In the genomic region with DNA sequence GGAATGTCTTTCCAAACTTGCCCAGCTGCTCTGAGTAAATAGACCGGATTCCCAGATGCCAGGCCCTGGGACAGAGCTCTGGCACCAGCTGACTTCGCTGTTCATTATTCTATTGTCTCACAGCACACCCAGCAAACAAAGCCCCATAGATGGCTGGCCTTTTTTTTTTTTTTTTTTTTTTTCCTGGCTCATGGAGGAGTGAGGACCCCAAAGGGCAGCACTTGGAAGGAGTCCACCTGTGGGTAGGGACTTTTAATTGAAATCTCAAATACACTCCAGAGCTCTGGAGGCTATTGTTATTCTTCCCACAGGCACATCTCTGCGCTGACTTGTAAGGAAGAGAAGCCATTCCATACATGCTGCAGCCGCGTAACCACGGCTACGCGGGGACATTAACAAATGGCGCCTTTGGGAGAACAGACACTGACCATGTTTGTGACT, we compare ENCODE assay signal across 9 mouse cellular contexts.
DNase-seq lines count a peak whose midpoint lies in the region; ATAC-seq and TF ChIP-seq lines count a peak whose summit lies in the region.
"Had no signal": no experiment of that assay in that cellular context is flagged by ENCODE, and none has a peak within 500 bp of the region (broad histone marks: within the 10 kb centered on the region; RNA-seq: fewer than 3 reads in every experiment).

No protein-coding gene starts in this region.

- TF ChIP-seq CTCF in forebrain, postnatal 0 days (IDR thresholded peaks at IDR 0.05; ENCODE audit: low read depth) = no peak
- TF ChIP-seq CTCF in lung, adult 2 months (IDR thresholded peaks at IDR 0.05; ENCODE audit: insufficient read depth, low read length) = no peak
- no peak for TF ChIP-seq CTCF in stomach, postnatal 0 days (IDR thresholded peaks at IDR 0.05; ENCODE audit: low read depth)

- peak; percentile 3 for DNase-seq in left cerebral cortex, adult 11 months (ENCODE audit: low spot score)
- DNase-seq in left cerebral cortex, postnatal 36 days (ENCODE audit: low spot score in 2 of 2) = no peak
- peak; percentile 48 for DNase-seq in forebrain, postnatal 0 days
- DNase-seq in lung, adult 2 months = no peak
- DNase-seq in stomach, postnatal 0 days (ENCODE audit: low spot score) = no peak
- DNase-seq in lung, postnatal 25 days (ENCODE audit: low spot score) = no peak
- DNase-seq: cerebellum, adult 8-10 months; thymus, adult 18-20 months had no signal

- no peaks in the 10 kb centered on the region for H3K27me3 ChIP-seq in forebrain, postnatal 0 days (ENCODE audit: insufficient read depth, low read length)
- H3K27me3 ChIP-seq in midbrain, embryonic 12.5 days = no peaks in the 10 kb centered on the region
- H3K27me3 ChIP-seq in stomach, postnatal 0 days (ENCODE audit: control insufficient read depth, insufficient read depth, low read length) = no peaks in the 10 kb centered on the region

- no peak overlapping the region for H3K9ac ChIP-seq in forebrain, postnatal 0 days
- H3K9ac ChIP-seq in midbrain, embryonic 12.5 days (replicated peaks) = no peak overlapping the region
- no peak overlapping the region for H3K9ac ChIP-seq in stomach, postnatal 0 days (ENCODE audit: low read length)

- no peak for TF ChIP-seq POLR2A in lung, adult 2 months (IDR thresholded peaks at IDR 0.05; ENCODE audit: borderline replicate concordance, extremely low read depth, low read depth, low read length)

- no peak overlapping the region for H3K27ac ChIP-seq in forebrain, postnatal 0 days (ENCODE audit: low read depth, low read length)
- H3K27ac ChIP-seq in midbrain, embryonic 12.5 days (replicated peaks) = no peak overlapping the region
- H3K27ac ChIP-seq in stomach, postnatal 0 days (replicated peaks) = no peak overlapping the region

- H3K4me3 ChIP-seq in forebrain, postnatal 0 days (ENCODE audit: low read depth, low read length) = no peak overlapping the region
- H3K4me3 ChIP-seq in midbrain, embryonic 12.5 days = no peak overlapping the region
- no peak overlapping the region for H3K4me3 ChIP-seq in lung, adult 2 months (replicated peaks; ENCODE audit: extremely low read depth, low read depth, low read length)
- H3K4me3 ChIP-seq in stomach, postnatal 0 days (ENCODE audit: low read depth, low read length) = no peak overlapping the region

- H3K36me3 ChIP-seq in forebrain, postnatal 0 days (ENCODE audit: insufficient read depth) = no peaks in the 10 kb centered on the region
- H3K36me3 ChIP-seq in midbrain, embryonic 12.5 days = no peaks in the 10 kb centered on the region
- no peaks in the 10 kb centered on the region for H3K36me3 ChIP-seq in stomach, postnatal 0 days (ENCODE audit: control insufficient read depth, insufficient read depth, low read length)

- H3K4me2 ChIP-seq in forebrain, postnatal 0 days (ENCODE audit: low read depth) = no peak overlapping the region
- H3K4me2 ChIP-seq in midbrain, embryonic 12.5 days (replicated peaks) = no peak overlapping the region
- H3K4me2 ChIP-seq in stomach, postnatal 0 days (replicated peaks; ENCODE audit: low read depth) = no peak overlapping the region

- intact Hi-C loops in left cerebral cortex, postnatal 36 days (cut with DNase I) = no loop called here

- H3K4me1 ChIP-seq in forebrain, postnatal 0 days (ENCODE audit: insufficient read depth) = no peaks in the 10 kb centered on the region
- no peaks in the 10 kb centered on the region for H3K4me1 ChIP-seq in midbrain, embryonic 12.5 days
- H3K4me1 ChIP-seq in lung, adult 2 months (ENCODE audit: control insufficient read depth, insufficient read depth, low read length) = no peaks in the 10 kb centered on the region
- no peaks in the 10 kb centered on the region for H3K4me1 ChIP-seq in stomach, postnatal 0 days (replicated peaks; ENCODE audit: control insufficient read depth, insufficient read depth)

- no peaks in the 10 kb centered on the region for H3K9me3 ChIP-seq in forebrain, postnatal 0 days (ENCODE audit: low read length)
- H3K9me3 ChIP-seq in midbrain, embryonic 12.5 days = no peaks in the 10 kb centered on the region
- H3K9me3 ChIP-seq in stomach, postnatal 0 days (ENCODE audit: control insufficient read depth, low read length) = no peaks in the 10 kb centered on the region

- no peak for TF ChIP-seq EP300 in stomach, postnatal 0 days (optimal IDR thresholded peaks at IDR 0.05)

- peak; percentile 89 for ATAC-seq in forebrain, postnatal 0 days
- peak; percentile 83 for ATAC-seq in midbrain, embryonic 12.5 days (ENCODE audit: low FRiP score, low read depth)
- ATAC-seq in stomach, postnatal 0 days (ENCODE audit: low FRiP score, low TSS enrichment) = no peak

- WGBS in forebrain, postnatal 0 days = 59% methylated on average over 9 of the region's 9 CpGs
- WGBS in midbrain, embryonic 12.5 days = 77% methylated on average over 9 of the region's 9 CpGs
- WGBS in lung, adult 2 months = 86% methylated on average over 9 of the region's 9 CpGs
- WGBS in stomach, postnatal 0 days = 80% methylated on average over 9 of the region's 9 CpGs

Comparison
In these comparisons a context has a peak if more than half of its experiments do, and no peak if none do; other contexts are left out.
1. DNase-seq: peak in left cerebral cortex, adult 11 months (single experiment) and forebrain, postnatal 0 days (single experiment); none in left cerebral cortex, postnatal 36 days (0 of 2), lung, adult 2 months (single experiment), stomach, postnatal 0 days (single experiment) and lung, postnatal 25 days (single experiment).